Mouse (Mus musculus): ENCODE results near the gene B4galt3. TPM values are rescaled to one million over a fixed set of nuclear protein-coding genes. Genes with fewer than 3 reads are reported as not detected.

Gene B4galt3
- 10 to 100 TPM; 65.4 to 67.1 TPM for total RNA-seq (2021)
- long read RNA-seq, transcript B4galt3-201 (8 exons, 1,998 nt): major isoform, 39 of 66 reads
- long read RNA-seq, partial matches to known transcripts: 20 of 66 reads
- long read RNA-seq, other reads (novel, unspliced or antisense): 7 of 66 reads

DNA sequence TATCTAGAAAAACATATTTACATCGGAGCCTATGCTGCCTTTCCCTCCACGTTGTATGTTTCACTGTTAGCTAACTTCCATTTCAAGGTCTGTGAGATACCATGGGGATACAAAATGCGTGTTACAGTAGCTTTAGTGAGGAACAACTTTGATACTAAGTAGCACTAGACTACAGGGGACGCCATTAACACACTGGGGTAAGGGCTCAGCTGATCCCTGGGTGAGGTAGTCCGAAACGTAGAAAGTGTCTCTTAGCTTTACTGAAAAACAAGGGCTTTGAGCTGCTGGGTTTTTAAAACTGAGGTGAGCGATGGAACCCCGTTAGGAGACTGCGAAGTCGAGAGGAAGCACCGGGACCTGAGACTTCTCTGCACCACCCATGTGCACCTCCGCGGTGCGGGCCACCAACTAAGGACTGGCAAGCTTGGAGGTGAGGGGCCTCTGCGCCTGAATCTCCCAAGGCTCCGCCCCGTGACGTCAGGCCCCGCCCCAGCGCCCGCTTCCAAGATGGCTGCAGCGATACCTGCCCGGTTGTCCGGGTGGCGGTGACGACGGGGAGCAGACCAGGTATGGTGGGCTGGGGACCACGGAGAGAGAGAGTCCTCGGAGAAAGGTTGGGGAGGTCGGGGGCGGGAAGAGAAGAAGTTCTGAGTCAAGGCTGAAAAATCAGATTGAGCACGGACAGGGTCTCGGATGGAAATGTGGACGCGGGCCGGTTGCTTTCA is at the start of gene B4galt3:
Gene B4galt3, plus strand, starts transcription at position 481 of the 725 bp plus-strand sequence.
- DNase-seq (ENCODE audit: low spot score in 2 of 2): peak; percentile 95 to 96

DNA sequence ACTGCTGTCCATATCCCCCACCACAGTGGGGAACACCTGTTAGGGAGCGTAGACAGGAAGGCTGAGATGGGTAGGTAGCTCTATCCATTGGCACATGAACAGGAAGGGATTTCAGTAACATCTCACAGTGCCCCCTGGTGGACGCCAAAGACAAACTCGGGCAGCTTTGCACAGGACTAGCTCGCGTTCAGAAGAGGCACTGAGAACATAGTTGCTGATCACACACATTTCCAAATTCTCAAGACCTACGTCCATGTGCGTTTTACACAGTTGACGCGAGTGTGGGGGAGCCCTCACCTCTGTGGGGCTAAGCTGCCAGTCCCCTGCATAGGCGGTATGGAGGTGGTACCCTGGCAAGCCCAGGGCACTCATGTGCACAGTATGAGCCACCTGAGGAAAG is 49.3 kb upstream of the B4galt3 start:
- DNase-seq (ENCODE audit: low spot score in 2 of 2): peak; percentile 91 to 94

DNA sequence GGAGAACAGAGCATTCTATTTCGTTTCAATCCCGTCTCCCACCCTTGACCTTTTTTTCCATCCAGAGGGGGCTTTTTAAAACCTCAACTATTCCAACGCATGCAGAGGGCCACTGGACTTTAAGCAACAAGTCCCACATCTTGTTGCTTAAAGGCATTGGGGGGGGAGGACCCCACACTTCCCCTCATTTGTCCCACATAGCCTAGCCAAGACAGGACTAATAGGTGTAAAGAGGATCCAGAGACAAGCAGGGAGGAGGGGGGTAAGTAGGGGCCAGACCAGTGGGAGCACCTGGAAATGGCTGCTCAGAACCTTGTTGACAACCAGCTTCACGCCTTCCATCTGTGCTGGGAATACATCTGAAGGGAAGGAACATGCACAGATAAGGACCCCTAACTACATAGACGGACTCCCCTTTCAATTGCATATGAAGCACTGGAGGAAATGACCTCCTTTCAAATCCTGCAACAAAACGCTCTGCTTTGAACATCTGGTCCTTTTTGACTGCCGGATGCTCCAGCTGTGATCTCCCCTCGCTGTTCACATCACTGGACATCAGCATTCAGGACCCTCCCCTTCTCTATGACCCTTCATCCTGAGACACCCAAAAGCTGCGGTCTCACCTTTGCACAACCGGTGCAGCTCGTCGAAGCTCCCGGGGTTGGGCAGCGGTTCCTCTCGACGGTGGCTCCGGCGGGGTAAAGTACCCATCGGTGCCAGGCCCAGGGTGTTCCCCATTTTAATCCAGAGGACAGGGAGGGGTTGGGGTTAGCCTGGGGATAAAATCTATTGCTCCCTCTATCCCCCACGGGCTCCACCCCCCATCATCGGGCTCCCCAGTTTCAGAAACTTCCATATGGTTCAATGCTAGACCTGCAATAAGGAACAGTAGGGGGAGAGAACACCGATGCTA is 48.6 kb upstream of the B4galt3 start:
- DNase-seq (ENCODE audit: low spot score in 2 of 2): peak in 1 of 2 experiments; percentile 30

DNA sequence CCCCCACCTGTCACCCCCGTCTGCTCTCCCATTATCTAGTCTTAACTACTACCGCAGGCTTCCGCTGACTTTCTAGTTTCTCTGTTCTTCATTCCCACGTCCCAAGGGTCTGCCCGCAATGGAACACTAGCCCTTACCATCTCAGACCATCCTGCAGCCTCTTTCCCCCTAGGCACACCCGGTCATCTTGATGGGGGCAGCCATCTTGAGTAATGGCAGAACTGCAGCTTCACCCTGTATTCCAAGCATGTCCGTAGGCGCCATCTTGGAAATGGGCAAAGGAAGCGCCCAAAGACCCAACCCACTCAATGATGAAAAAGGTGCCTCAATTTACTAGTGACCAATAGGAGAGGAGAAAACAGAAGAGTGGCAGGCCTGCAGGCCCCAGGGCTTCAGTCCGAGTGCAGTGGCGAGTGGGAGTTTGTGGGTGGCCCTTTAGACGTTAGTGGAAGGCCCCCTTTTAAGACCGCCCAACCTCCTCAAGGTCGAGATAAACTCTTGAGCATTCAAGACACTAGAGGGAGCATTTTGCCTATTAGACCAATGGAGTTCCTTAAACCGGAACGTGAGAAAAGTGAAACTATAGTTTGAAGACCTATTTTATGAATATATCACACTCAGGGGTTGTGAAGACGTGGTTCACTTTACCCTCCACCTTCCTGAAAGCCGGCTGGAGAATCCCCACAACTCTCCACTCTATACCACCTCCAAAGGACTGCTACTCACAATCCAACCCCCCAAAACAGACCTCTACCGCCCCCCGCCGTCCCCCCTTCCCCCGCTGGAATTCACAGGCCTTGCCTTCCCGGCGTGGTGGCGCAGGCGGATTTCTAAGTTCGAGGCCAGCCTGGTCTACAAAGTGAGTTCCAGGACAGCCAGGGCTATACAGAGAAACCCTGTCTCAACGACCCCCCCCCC is 47.6 kb upstream of the B4galt3 start, which contains the start of gene Tomm40l:
Gene Tomm40l, minus strand, starts transcription at position 277 of the 918 bp plus-strand sequence.
- DNase-seq (ENCODE audit: low spot score in 2 of 2): peak; percentile 87 to 88

DNA sequence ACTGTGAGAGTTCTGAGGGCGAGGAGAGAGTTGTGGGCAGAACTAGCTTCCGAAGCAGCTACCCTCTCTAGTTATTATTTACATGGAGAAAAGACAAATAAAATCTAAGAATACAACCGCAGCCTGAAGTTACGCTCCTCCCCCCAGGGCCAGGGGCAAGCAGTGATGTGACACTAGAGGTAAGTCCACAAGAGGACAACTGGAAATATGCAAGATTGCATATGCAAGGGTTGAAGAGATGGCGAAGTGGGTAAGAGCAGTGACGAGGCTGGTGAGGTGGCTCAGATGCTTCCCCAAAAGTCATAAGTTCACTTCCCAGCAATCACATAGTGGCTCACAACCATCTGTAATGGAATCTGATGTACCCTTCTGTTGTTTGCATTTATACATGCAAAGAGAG is 47.0 kb upstream of the B4galt3 start:
- no peak for DNase-seq (ENCODE audit: low spot score in 2 of 2)

DNA sequence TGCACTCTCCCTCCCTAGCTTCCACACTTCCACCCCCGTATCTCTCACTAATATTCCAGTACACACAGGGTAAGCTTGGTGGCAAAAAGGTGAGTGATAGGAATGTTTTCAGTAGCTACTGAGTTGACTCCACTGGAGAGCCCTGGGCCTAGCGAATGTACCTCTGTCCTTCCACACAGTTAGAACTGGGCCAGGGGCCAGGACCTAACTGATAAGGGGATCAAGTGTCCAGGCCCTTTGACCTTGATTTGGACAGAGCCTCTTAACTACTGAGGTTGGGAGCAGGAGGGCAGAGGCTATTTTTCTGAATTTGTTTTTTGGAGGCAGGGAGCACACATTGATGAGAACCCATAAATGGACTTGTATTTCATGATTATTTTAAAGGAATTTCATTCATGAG is 46.3 kb upstream of the B4galt3 start:
- no peak for DNase-seq (ENCODE audit: low spot score in 2 of 2)

DNA sequence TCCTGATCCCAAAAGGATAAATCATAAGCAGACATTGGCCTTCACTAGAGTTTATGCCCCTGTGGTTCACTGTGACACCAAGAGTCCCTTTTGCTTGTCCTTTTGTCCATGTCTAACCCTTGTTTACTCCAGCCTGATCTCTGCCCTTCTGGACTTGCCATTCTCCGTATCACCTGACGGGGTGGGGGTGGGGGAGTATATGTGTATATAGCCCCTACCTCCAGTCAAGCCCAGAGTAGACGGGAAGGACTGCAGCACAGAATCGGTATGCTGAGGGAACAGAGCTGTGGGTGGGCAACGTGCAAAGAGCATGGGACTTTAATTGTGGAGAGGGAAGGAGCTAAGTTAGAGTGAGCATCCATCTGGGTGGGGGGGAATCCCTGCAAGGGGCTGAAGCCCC is 45.3 kb upstream of the B4galt3 start, which contains the start of gene Apoa2:
Gene Apoa2, plus strand, starts transcription at position 198 of the 400 bp plus-strand sequence.
- DNase-seq (ENCODE audit: low spot score in 2 of 2): no peak

DNA sequence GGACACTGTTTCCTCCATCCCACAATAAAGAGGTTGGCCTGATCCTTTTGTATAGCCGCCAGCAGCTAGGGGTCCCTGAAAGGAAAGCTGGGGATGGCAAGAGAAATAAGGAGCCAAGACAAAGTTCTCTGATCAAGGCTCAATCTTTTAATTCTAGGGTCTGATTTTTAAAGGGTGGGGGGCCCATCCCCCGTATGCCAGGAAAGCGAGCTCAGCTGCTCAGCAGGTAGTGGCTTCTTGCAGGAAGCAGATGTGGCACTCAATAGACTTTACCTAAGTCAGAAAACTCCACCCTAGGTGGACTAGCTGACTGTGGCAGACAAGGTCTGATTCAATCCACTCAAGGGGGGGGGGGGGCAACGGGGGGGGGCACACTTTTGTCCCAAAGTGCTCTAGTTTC is 43.3 kb upstream of the B4galt3 start:
- DNase-seq (ENCODE audit: low spot score in 2 of 2): no peak

DNA sequence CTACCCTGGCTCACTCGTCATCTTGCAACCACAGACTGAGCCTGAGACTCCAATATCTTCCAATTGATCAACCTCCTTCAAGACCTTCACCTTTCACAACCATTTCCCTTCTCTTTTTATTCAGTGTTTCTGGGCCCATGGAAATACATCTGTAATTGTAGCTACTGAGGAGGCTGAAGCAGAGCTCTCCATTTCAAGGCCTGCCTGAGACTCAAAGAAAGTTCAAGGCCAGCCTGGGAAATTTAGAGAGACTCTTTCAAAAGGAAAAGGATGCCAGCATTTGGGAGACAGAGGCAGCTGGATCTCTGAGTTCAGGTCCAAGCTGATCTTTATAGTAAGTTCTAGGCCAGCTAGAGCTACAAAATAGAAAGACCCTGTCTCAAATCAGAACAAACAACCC is 42.2 kb upstream of the B4galt3 start:
- no peak for DNase-seq (ENCODE audit: low spot score in 2 of 2)

DNA sequence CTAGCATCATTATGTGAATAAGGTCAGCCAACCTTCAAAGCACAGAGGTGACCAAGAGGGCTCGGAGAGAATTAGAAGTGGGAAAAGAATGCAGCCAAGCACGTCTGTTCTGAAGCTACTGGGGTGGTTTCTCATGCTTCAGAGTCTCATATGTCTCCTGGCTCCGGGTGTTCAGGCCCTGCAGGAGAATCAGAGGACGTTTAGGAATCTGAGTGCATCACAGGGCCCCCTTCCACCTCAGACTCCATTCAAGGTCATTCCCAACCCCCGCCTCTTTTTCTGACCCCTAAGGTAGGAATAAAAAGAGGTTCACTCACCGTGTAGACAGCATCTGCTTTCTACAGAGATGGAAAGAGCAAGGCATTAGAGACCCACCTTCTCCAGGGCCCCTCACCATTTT is 40.4 kb upstream of the B4galt3 start:
- DNase-seq (ENCODE audit: low spot score in 2 of 2): no peak

DNA sequence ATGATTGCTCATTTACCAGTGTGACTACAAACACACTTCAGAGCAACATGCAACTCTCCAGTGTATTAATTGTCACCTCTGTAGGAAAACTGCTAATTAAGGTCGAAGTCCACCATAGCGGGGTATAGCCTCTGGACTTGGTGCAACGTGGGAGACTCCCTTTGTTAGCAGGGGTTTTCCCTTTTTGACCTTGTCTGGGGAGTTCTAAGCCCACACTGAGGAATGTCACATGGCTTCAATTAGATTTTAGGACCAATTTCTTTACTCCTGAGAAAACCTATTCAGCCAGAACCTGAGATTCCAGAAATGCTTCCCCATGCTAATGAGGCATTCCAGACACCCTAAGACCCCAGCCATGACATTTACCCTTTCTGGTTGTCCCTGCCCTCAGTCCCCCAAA is 39.9 kb upstream of the B4galt3 start:
- no peak for DNase-seq (ENCODE audit: low spot score in 2 of 2)

DNA sequence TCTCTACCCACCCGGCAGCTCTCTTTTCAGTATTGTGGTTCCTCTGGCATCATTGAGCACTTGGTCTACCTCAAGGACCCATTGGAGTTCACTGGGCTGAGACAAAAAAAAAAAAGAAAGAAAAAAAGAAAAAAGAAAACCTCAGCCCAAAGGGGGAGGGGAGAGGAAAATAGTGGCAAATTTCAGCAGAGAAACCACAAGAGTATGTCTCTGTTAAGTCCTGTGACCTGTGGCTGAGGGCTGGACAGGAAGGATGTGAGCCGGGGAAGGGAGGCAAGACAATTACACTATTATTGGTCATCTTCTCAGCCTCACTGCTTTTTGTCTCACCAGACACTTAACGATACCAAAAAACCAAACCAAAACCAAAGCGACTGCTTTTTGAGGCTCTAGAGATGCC is 38.3 kb upstream of the B4galt3 start:
- no peak for DNase-seq (ENCODE audit: low spot score in 2 of 2)

DNA sequence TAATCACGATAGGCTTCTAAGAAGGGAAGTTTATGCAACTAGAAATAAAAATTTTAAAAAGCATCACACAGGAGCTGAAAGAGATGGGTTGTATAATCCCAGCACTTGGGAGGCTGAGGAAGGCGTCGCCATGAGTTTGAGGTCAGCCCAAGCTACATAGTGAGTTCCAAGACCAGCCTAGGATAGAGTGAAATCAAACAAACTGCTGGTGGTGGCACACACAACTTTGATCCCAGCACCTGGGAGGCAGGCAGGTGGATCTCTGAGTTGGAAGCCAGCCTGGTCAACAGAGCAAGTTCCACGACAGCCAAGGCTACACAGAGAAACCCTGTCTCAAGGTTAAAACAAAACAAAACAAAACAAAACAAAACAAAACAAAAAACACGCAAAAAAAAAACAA is 37.8 kb upstream of the B4galt3 start:
- no peak for DNase-seq (ENCODE audit: low spot score in 2 of 2)

DNA sequence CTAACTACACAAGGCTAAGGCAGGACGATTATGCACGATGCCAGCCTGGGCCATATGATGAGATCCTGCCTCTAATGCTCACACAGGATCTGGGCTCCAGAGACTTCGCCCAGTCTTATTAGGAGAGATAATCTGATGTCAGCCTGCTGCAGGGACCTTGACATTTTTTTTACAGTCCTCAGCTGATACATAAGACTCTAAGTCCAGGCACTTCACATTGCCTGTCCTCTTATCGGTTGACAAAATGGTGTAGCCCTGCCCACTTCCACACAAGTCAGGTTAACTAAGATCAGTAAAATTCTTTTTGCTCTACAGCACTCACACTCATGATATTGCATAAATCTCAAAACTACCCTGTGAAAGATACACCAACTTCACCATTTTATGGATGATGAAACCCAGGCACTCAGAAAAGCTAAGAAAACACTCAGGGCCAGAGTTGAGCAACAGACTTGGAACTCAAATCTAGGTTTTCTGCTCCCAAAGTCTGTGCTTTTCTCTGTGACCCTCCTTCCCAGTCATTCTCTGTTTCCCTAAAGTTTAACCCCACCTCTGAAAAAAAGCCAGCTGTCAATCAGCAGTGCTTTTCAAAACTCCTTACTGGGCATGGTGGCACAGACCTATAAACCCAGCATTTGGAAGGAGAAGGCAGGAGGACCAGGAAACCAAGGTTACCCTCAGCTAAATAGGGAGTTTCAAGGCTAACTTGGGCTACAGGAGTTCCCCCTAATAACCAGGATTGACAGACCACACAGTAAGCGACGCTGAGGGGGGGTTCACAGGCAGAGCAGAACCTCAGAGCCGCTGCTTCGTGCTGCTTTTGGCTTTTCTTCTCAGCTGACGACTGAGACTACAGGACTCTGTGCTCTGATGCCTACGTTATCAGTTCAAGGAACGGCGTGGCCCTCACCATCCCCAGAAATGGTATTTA is 37.1 kb upstream of the B4galt3 start:
- no peak for DNase-seq (ENCODE audit: low spot score in 2 of 2)

DNA sequence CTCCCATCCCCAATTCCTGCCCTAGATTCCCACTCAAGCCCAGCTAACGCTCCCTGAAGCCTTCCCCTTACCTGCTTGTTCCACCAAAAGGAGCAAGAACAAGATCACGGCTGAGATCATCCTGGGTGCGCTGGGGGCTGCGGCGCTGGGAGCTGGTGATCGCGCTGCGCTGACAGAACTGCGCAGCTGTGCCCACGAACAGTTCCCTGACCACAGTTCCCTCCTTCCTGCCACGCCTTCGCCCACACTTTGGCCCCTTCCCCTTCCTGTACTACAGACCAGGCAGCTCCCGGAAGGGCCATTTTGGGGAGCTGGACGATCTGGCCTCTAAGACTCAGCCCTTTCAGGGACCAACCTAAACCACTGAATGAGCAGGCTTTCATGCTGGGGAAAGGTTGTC is 36.0 kb upstream of the B4galt3 start, which contains the start of gene Fcer1g:
Gene Fcer1g, minus strand, starts transcription at position 240 of the 400 bp plus-strand sequence.
- no peak for DNase-seq (ENCODE audit: low spot score in 2 of 2)

DNA sequence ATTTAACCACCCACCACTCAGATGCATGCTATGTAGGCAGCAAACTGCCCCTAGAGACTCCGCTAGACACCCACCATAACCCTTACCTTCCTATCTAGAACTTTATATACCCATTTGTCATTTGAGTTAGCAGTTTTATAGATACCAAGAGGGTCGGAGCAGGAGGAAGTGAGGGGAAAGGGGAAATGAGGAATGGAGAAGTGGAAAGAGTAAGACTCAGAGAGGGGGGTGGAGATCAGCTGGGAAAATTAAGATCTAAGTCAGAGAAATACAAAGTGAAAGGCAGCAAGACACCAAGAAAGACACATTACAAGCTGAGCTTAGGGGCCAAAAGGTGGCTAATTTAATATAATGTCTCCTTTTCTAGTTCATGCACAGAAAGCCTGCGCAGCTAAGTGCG is 35.6 kb upstream of the B4galt3 start:
- no peak for DNase-seq (ENCODE audit: low spot score in 2 of 2)

DNA sequence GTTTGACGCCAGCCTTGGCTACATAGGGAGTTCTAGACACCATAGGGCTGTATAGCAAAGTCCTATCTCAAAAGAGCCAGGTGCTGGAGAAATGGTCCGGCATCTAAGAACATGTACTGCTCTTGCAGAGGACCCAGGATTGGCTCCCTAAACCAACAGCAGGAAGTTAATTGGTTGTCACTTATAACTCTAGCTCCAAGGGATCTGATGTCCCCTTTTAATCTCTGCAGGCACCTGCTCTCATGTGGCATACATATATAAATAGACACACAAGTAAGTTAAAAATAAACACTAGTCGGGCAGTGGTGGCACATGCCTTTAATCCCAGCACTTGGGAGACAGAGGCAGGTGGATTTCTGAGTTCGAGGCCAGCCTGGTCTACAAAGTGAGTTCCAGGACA is 34.3 kb upstream of the B4galt3 start:
- no peak for DNase-seq (ENCODE audit: low spot score in 2 of 2)

DNA sequence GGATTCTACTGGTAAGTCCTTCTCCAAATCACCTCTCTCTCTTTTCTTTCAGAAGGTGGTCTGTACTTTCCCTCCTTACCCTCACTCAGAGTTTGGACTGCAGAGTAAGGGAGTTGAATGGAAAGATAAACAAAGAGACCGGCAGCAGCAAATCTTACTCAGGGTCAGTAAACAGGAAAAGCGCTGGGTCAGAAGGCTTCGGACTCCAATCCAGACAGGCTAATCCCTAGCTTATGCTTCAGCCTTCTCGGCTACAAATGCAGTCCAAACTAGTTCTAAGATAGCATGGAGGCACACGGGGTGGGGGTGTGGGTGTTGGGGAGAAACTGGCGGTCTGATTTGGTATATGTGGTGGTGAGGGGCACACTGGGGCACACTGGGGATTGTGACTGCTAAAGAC is 32.7 kb upstream of the B4galt3 start:
- DNase-seq (ENCODE audit: low spot score in 2 of 2): no peak

DNA sequence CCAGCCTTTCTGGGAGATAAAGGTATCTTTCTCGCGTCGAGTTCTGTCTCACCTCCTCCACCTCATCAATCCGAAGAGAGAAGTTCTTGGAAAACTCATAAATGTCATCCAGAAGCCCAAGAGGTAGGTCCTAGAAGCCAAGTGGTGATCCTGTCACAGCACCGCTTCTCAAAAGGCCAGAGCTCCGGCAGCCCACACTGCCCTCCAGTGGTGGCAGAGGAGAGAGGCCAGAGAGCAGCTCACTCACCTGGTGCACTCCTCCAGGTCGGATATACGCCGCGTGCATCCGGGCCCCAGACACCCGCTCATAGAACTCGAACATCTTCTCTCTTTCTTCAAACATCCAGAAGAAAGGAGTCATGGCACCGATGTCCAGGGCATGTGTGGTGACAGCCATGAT is 31.7 kb upstream of the B4galt3 start:
- DNase-seq (ENCODE audit: low spot score in 2 of 2): peak; percentile 50 to 61
